Mouse (Mus musculus): ENCODE data around the gene Ercc5. TPM values are rescaled to one million over a fixed set of nuclear protein-coding genes. Genes with fewer than 3 reads are reported as not detected.

The Ercc5 gene
- 36.0 and 40.9 TPM in 2 replicates for polyA plus RNA-seq (2014; fragmentation: Nextera tagmentation; extraction: Ambion mirVana)

GRCm38 (mm10) chr1:44147563-44148381, at the start of gene Ercc5:
Ercc5 (plus strand) TSS chr1:44147744.
- under 1% methylated on average over 66 of the region's 66 CpGs for WGBS
- Histone ChIP-seq H3K9me3 (ENCODE audit: control insufficient read depth, low read length) (no peaks in the 10 kb centered on the region), H3K36me3 (ENCODE audit: control insufficient read depth, insufficient read depth, low read length) (no peaks in the 10 kb centered on the region), H3K9ac (ENCODE audit: low read length) (peak within 1 kb of the TSS; percentile 93), H3K27ac (ENCODE audit: low read depth, low read length) (peak within 1 kb of the TSS; percentile 95), H3K4me2 (ENCODE audit: low read depth, low read length, severe bottlenecking) (peak within 1 kb of the TSS; percentile 54), H3K27me3 (ENCODE audit: control insufficient read depth, insufficient read depth, low read length) (no peaks in the 10 kb centered on the region), H3K4me3 (ENCODE audit: low read depth, low read length) (peak within 1 kb of the TSS; percentile 72), H3K4me1 (replicated peaks; ENCODE audit: control insufficient read depth, insufficient read depth, low read length) (no peaks in the 10 kb centered on the region)
- DNase-seq (ENCODE audit: low spot score) (peak; percentile 93), ATAC-seq (replicated peaks; ENCODE audit: low FRiP score) (peak; percentile 98)

GRCm38 (mm10) chr1:44101448-44102225, 45.9 kb upstream of the Ercc5 start:
- H3K9ac ChIP-seq (ENCODE audit: low read length), result peak overlapping the region; percentile 79
- peak overlapping the region; percentile 76 for H3K4me3 ChIP-seq (ENCODE audit: low read depth, low read length)
- ATAC-seq (replicated peaks; ENCODE audit: low FRiP score) (peak; percentile 80), DNase-seq (ENCODE audit: low spot score) (peak; percentile 74)
- H3K9me3 ChIP-seq (ENCODE audit: control insufficient read depth, low read length), result no peaks in the 10 kb centered on the region
- no peaks in the 10 kb centered on the region; the same call in 1 of the 2 replicates for H3K36me3 ChIP-seq (ENCODE audit: control insufficient read depth, insufficient read depth, low read length)
- WGBS, result under 1% methylated on average over 54 of the region's 55 CpGs
- H3K4me2 ChIP-seq (ENCODE audit: low read depth, low read length, severe bottlenecking), result peak overlapping the region; percentile 45
- peak overlapping the region; percentile 82 for H3K27ac ChIP-seq (ENCODE audit: low read depth, low read length)
- no peaks in the 10 kb centered on the region for H3K27me3 ChIP-seq (ENCODE audit: control insufficient read depth, insufficient read depth, low read length)
- H3K4me1 ChIP-seq (replicated peaks; ENCODE audit: control insufficient read depth, insufficient read depth, low read length), result peaks cover 3% of the 10 kb centered on the region; the same call in 1 of the 2 replicates

GRCm38 (mm10) chr1:44102259-44102717, 45.3 kb upstream of the Ercc5 start, which contains the start of gene Tex30:
Tex30 (minus strand) TSS chr1:44102441.
- DNase-seq (ENCODE audit: low spot score) (peak; percentile 97), ATAC-seq (replicated peaks; ENCODE audit: low FRiP score) (peak; percentile 97)
- peak within 1 kb of the TSS; percentile 76 for H3K4me3 ChIP-seq (ENCODE audit: low read depth, low read length)
- H3K9ac ChIP-seq (ENCODE audit: low read length), result peak within 1 kb of the TSS; percentile 79
- WGBS, result under 1% methylated on average over 55 of the region's 55 CpGs
- peak within 1 kb of the TSS; percentile 82 for H3K27ac ChIP-seq (ENCODE audit: low read depth, low read length)
- no peaks in the 10 kb centered on the region for H3K27me3 ChIP-seq (ENCODE audit: control insufficient read depth, insufficient read depth, low read length)
- H3K4me1 ChIP-seq (replicated peaks; ENCODE audit: control insufficient read depth, insufficient read depth, low read length), result peaks cover 3% of the 10 kb centered on the region; the same call in 1 of the 2 replicates
- H3K36me3 ChIP-seq (ENCODE audit: control insufficient read depth, insufficient read depth, low read length), result no peaks in the 10 kb centered on the region; the same call in 1 of the 2 replicates
- no peaks in the 10 kb centered on the region for H3K9me3 ChIP-seq (ENCODE audit: control insufficient read depth, low read length)
- H3K4me2 ChIP-seq (ENCODE audit: low read depth, low read length, severe bottlenecking), result peak within 1 kb of the TSS; percentile 54

DNA sequence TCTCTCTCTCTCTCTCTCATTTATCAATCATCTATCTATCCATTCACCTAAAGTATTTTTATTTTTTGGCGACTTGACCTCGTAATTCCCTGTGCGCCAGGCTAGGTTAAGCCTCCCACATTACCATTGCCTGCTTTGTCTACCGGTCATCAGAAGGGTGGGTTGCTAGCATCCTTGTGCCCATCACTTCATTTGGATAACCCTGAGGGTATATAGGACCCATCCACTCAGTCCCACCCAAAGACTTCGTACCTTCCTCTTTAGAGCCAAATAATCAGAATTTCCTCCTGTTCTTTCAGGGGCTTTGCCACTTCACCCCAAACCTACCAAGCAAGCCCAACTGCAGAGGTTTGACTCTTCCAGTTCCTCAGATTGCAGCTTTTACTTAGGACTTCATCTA, 44.6 kb upstream of the Ercc5 start:
- DNase-seq (ENCODE audit: low spot score) (no peak), ATAC-seq (replicated peaks; ENCODE audit: low FRiP score) (0 out of 2 replicates have a peak, but pooled peaks have one; percentile 26)
- Histone ChIP-seq H3K9ac (ENCODE audit: low read length) (peak overlapping the region; percentile 61), H3K36me3 (ENCODE audit: control insufficient read depth, insufficient read depth, low read length) (no peaks in the 10 kb centered on the region; the same call in 1 of the 2 replicates), H3K4me2 (ENCODE audit: low read depth, low read length, severe bottlenecking) (peak overlapping the region; percentile 54), H3K4me3 (ENCODE audit: low read depth, low read length) (peak overlapping the region; percentile 76), H3K9me3 (ENCODE audit: control insufficient read depth, low read length) (no peaks in the 10 kb centered on the region), H3K4me1 (replicated peaks; ENCODE audit: control insufficient read depth, insufficient read depth, low read length) (peaks cover 3% of the 10 kb centered on the region; the same call in 1 of the 2 replicates), H3K27me3 (ENCODE audit: control insufficient read depth, insufficient read depth, low read length) (no peaks in the 10 kb centered on the region), H3K27ac (ENCODE audit: low read depth, low read length) (no peak overlapping the region)
- WGBS, result 17% methylated on average over 5 of the region's 5 CpGs

DNA sequence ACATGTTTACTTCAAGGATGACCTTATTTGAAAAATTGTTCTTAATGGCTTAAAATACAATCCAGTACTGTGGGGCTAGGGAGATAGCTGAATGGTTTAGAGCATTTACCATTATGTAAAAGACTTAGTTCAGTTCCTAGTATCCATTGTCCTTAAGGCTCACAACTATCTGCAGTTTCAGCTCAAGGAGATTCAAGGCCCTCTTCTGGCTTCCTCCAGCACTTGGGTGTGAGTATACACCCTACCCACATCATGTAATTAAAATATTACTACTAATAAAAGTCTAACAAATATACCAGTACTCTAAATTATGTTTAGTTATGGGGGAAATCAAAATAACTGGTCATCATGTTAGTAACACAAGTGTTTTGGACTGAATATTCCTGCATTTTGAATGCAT, 30.0 kb upstream of the Ercc5 start:
- Histone ChIP-seq H3K4me3 (ENCODE audit: low read depth, low read length) (peak overlapping the region; percentile 75), H3K4me1 (replicated peaks; ENCODE audit: control insufficient read depth, insufficient read depth, low read length) (0 out of 2 replicates have a peak, but pooled peaks cover 1% of the 10 kb centered on the region), H3K36me3 (ENCODE audit: control insufficient read depth, insufficient read depth, low read length) (no peaks in the 10 kb centered on the region; the same call in 1 of the 2 replicates), H3K9me3 (ENCODE audit: control insufficient read depth, low read length) (no peaks in the 10 kb centered on the region), H3K27ac (ENCODE audit: low read depth, low read length) (no peak overlapping the region), H3K9ac (ENCODE audit: low read length) (no peak overlapping the region; the same call in 1 of the 2 replicates), H3K27me3 (ENCODE audit: control insufficient read depth, insufficient read depth, low read length) (no peaks in the 10 kb centered on the region), H3K4me2 (ENCODE audit: low read depth, low read length, severe bottlenecking) (peak overlapping the region; percentile 50; the same call in 1 of the 2 replicates)
- DNase-seq (ENCODE audit: low spot score) (no peak), ATAC-seq (replicated peaks; ENCODE audit: low FRiP score) (no peak)

DNA sequence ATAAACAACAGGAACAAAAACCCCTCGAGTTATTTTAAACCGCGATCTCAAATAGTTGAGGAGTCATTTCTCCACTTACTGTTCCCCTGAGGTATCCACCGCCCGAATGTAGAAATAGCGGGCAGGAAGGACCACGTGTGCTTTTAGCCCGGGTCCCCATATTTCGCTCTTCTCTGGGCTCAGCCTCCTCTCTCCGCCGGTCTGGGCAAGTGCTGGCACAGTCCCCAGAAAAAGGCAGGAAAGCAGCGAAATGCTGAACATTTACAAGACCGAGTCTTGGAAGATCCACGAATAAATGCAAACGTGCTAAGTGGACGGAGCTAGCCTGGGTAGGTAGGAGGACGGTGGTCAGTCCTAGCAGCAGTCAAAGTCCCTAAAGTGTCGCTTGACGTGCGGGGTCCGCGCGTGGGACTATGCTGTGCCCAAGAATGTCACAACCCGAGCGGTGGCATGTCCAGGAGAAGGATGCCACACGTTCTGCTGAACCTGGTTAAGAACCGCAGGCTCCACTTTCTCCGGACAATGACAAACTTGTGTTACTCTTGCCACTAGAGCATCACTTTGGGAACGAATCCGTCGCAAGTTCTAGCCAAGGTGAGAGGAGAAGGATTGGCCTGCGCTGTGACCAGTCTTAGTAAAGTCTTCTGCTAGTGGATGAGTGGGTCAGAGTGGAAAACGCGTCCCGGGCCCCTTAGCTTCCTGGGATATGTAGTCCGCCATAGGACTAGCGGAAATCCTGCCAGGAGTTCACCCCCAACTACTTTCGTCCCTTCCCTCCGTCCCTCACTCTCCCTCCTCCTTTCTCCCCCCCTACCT, 29.1 kb upstream of the Ercc5 start, which contains the start of the genes Kdelc1 and Bivm:
TSS of gene Kdelc1 (minus strand) at position 570 of the 816 bp plus-strand sequence.
TSS of gene Bivm (plus strand) at position 719 of the 816 bp plus-strand sequence.
- Histone ChIP-seq H3K27me3 (ENCODE audit: control insufficient read depth, insufficient read depth, low read length) (no peaks in the 10 kb centered on the region), H3K4me2 (ENCODE audit: low read depth, low read length, severe bottlenecking) (peak within 1 kb of the TSS; percentile 83), H3K36me3 (ENCODE audit: control insufficient read depth, insufficient read depth, low read length) (no peaks in the 10 kb centered on the region; the same call in 1 of the 2 replicates), H3K9me3 (ENCODE audit: control insufficient read depth, low read length) (no peaks in the 10 kb centered on the region), H3K9ac (ENCODE audit: low read length) (peak within 1 kb of the TSS; percentile 80), H3K27ac (ENCODE audit: low read depth, low read length) (peak within 1 kb of the TSS; percentile 92), H3K4me3 (ENCODE audit: low read depth, low read length) (peak within 1 kb of the TSS; percentile 75), H3K4me1 (replicated peaks; ENCODE audit: control insufficient read depth, insufficient read depth, low read length) (0 out of 2 replicates have a peak, but pooled peaks cover 1% of the 10 kb centered on the region)
- DNase-seq (ENCODE audit: low spot score) (peak; percentile 92), ATAC-seq (replicated peaks; ENCODE audit: low FRiP score) (peak; percentile 96)
- under 1% methylated on average over 39 of the region's 39 CpGs for WGBS

- WGBS, result under 1% methylated on average over 39 of the region's 43 CpGs
- DNase-seq (ENCODE audit: low spot score) (peak; percentile 90), ATAC-seq (replicated peaks; ENCODE audit: low FRiP score) (peak; percentile 89)
- Histone ChIP-seq H3K4me2 (ENCODE audit: low read depth, low read length, severe bottlenecking) (peak overlapping the region; percentile 83), H3K9ac (ENCODE audit: low read length) (peak overlapping the region; percentile 80), H3K27ac (ENCODE audit: low read depth, low read length) (peak overlapping the region; percentile 92), H3K4me3 (ENCODE audit: low read depth, low read length) (peak overlapping the region; percentile 75), H3K9me3 (ENCODE audit: control insufficient read depth, low read length) (no peaks in the 10 kb centered on the region), H3K36me3 (ENCODE audit: control insufficient read depth, insufficient read depth, low read length) (no peaks in the 10 kb centered on the region; the same call in 1 of the 2 replicates), H3K4me1 (replicated peaks; ENCODE audit: control insufficient read depth, insufficient read depth, low read length) (0 out of 2 replicates have a peak, but pooled peaks cover 1% of the 10 kb centered on the region), H3K27me3 (ENCODE audit: control insufficient read depth, insufficient read depth, low read length) (no peaks in the 10 kb centered on the region)
Observed at GRCm38 (mm10) chr1:44119201-44120073, 28.1 kb upstream of the Ercc5 start.

All from forebrain, embryonic 11.5 days (tissue).